In the genomic region with DNA sequence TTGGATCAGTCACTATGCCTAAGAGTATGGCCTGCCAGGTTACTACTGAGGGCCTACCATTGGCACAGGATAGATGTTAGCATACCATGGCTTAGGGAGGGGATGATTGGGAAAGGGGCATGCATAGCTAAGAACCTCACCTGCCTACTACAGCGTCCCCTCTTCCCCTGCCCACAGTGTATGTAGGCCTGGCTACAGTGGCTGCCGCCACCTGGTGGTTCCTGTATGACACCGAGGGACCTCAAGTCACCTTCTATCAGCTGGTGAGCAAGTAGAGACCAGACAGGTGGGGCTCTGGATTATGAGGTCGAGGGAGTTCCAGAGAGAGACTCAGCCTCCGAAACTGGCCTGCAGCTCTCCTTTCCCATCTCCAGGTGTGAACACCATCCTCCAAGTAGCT, we compare ENCODE assay signal across 13 mouse cellular contexts. TPM values are rescaled to one million over a fixed set of nuclear protein-coding genes. Genes with fewer than 3 reads are reported as not detected.
A peak's percentile ranks its signal among the peaks of the same experiment; 100 is the strongest.
DNase-seq lines count a peak whose midpoint lies in the region; ATAC-seq and TF ChIP-seq lines count a peak whose summit lies in the region.
"Had no signal": no experiment of that assay in that cellular context is flagged by ENCODE, and none has a peak within 500 bp of the region (broad histone marks: within the 10 kb centered on the region; RNA-seq: fewer than 3 reads in every experiment).

No protein-coding gene starts in this region.

- 42% methylated on average over 5 of the region's 5 CpGs for WGBS in intestine, postnatal 0 days
- 54% methylated on average over 5 of the region's 5 CpGs for WGBS in intestine, embryonic 16.5 days
- WGBS in spleen, adult 2 months = 82% methylated on average over 5 of the region's 5 CpGs

- H3K27ac ChIP-seq in intestine, postnatal 0 days (ENCODE audit: low read depth, low read length) = no peak overlapping the region
- H3K27ac ChIP-seq in intestine, embryonic 16.5 days (ENCODE audit: low read length) = no peak overlapping the region
- H3K27ac ChIP-seq in spleen, adult 2 months (ENCODE audit: insufficient read depth, low read length) = no peak overlapping the region
- H3K27ac ChIP-seq in embryonic fibroblast, embryonic 13.5 days (ENCODE audit: insufficient read depth, low read length) = no peak overlapping the region
- H3K27ac ChIP-seq: embryonic facial prominence, embryonic 13.5 days; lung, embryonic 15.5 days; neural tube, embryonic 12.5 days had no signal

- TF ChIP-seq CTCF in intestine, postnatal 0 days (IDR thresholded peaks at IDR 0.05; ENCODE audit: low read depth) = peak; percentile 78
- TF ChIP-seq CTCF in spleen, adult 2 months (IDR thresholded peaks at IDR 0.05; ENCODE audit: extremely low read depth, insufficient read depth, insufficient read length, insufficient replicate concordance) = peak; percentile 48; the same call in 1 of the 2 replicates
- peak; percentile 39; the same call in 1 of the 2 replicates for TF ChIP-seq CTCF in embryonic fibroblast, embryonic 13.5 days (IDR thresholded peaks at IDR 0.05; ENCODE audit: borderline replicate concordance, insufficient read depth, low read length)

- H3K9ac ChIP-seq in intestine, postnatal 0 days (ENCODE audit: low read depth, low read length) = no peak overlapping the region
- H3K9ac ChIP-seq in intestine, embryonic 16.5 days (ENCODE audit: low read depth, low read length) = no peak overlapping the region
- H3K9ac ChIP-seq: embryonic facial prominence, embryonic 13.5 days; lung, embryonic 15.5 days; neural tube, embryonic 12.5 days had no signal

- H3K36me3 ChIP-seq in intestine, postnatal 0 days (ENCODE audit: control insufficient read depth, insufficient read depth) = no peaks in the 10 kb centered on the region
- H3K36me3 ChIP-seq in intestine, embryonic 16.5 days (ENCODE audit: control insufficient read depth, insufficient read depth, low read length) = no peaks in the 10 kb centered on the region
- peaks cover 43% of the 10 kb centered on the region for H3K36me3 ChIP-seq in spleen, adult 2 months (ENCODE audit: control insufficient read depth, insufficient read depth, low read length)
- H3K36me3 ChIP-seq: embryonic facial prominence, embryonic 13.5 days; lung, embryonic 15.5 days; neural tube, embryonic 12.5 days had no signal

- peak in 1 of 2 experiments; percentile 31 for DNase-seq in spleen, adult 2 months (ENCODE audit: low read depth in 1 of 2, low spot score in 2 of 2)
- no peak for DNase-seq in spleen, adult 12 weeks (ENCODE audit: low spot score)
- peak; percentile 42 to 52 for DNase-seq in thymus, postnatal 36 days
- DNase-seq in frontal cortex, adult 2 months (ENCODE audit: extremely low spot score in 1 of 2, low spot score in 1 of 2) = no peak
- DNase-seq: layer of hippocampus, adult 9-11 months; right cerebral cortex, postnatal 14 days had no signal

- TF ChIP-seq POLR2A in spleen, adult 2 months (IDR thresholded peaks at IDR 0.05; ENCODE audit: low read depth, low read length) = no peak
- no peak for TF ChIP-seq POLR2A in embryonic fibroblast, embryonic 13.5 days (IDR thresholded peaks at IDR 0.05; ENCODE audit: low read depth, low read length)

- no peak overlapping the region for H3K4me3 ChIP-seq in intestine, postnatal 0 days (ENCODE audit: low read depth, low read length)
- no peak overlapping the region for H3K4me3 ChIP-seq in intestine, embryonic 16.5 days (ENCODE audit: low read length)
- no peak overlapping the region for H3K4me3 ChIP-seq in spleen, adult 2 months (ENCODE audit: extremely low read depth, insufficient read depth, insufficient read length)
- no peak overlapping the region for H3K4me3 ChIP-seq in embryonic fibroblast, embryonic 13.5 days (ENCODE audit: insufficient read depth, low read length)
- H3K4me3 ChIP-seq: embryonic facial prominence, embryonic 13.5 days; lung, embryonic 15.5 days; neural tube, embryonic 12.5 days had no signal

- H3K4me1 ChIP-seq in intestine, postnatal 0 days (replicated peaks; ENCODE audit: control insufficient read depth, insufficient read depth, low read length) = no peaks in the 10 kb centered on the region
- peaks cover 10% of the 10 kb centered on the region for H3K4me1 ChIP-seq in intestine, embryonic 16.5 days (ENCODE audit: control insufficient read depth, insufficient read depth, low read length)
- H3K4me1 ChIP-seq in spleen, adult 2 months (ENCODE audit: control insufficient read depth, insufficient read depth, insufficient read length) = no peaks in the 10 kb centered on the region; the same call in 1 of the 2 replicates
- no peaks in the 10 kb centered on the region for H3K4me1 ChIP-seq in embryonic fibroblast, embryonic 13.5 days (ENCODE audit: control insufficient read depth, insufficient read depth, low read length)
- H3K4me1 ChIP-seq: embryonic facial prominence, embryonic 13.5 days; lung, embryonic 15.5 days; neural tube, embryonic 12.5 days had no signal

- no peak for ATAC-seq in intestine, postnatal 0 days
- ATAC-seq in intestine, embryonic 16.5 days = no peak
- no peak for ATAC-seq in monocyte, adult 5-6 weeks (replicated peaks; ENCODE audit: insufficient number of reproducible peaks, low FRiP score, low TSS enrichment, poor library complexity, severe bottlenecking)

- no peaks in the 10 kb centered on the region for H3K9me3 ChIP-seq in intestine, postnatal 0 days (ENCODE audit: control insufficient read depth)
- H3K9me3 ChIP-seq in intestine, embryonic 16.5 days (ENCODE audit: control insufficient read depth, low read length) = no peaks in the 10 kb centered on the region
- H3K9me3 ChIP-seq: embryonic facial prominence, embryonic 13.5 days; lung, embryonic 15.5 days; neural tube, embryonic 12.5 days had no signal

- no peaks in the 10 kb centered on the region for H3K27me3 ChIP-seq in intestine, postnatal 0 days (replicated peaks; ENCODE audit: control insufficient read depth, insufficient read depth, low read length)
- H3K27me3 ChIP-seq in intestine, embryonic 16.5 days (replicated peaks; ENCODE audit: control insufficient read depth, insufficient read depth, low read length) = no peaks in the 10 kb centered on the region
- H3K27me3 ChIP-seq in spleen, adult 2 months (ENCODE audit: control insufficient read depth, insufficient read depth, low read length) = no peaks in the 10 kb centered on the region
- H3K27me3 ChIP-seq: lung, embryonic 15.5 days; neural tube, embryonic 12.5 days had no signal

- no peak overlapping the region for H3K4me2 ChIP-seq in intestine, postnatal 0 days (replicated peaks; ENCODE audit: low read depth)
- H3K4me2 ChIP-seq in intestine, embryonic 16.5 days (ENCODE audit: low read depth, low read length) = no peak overlapping the region
- H3K4me2 ChIP-seq: embryonic facial prominence, embryonic 13.5 days; lung, embryonic 15.5 days; neural tube, embryonic 12.5 days had no signal

RNA-seq across cellular contexts. Expression of a gene that starts 15.6 kb away (rescaled TPM):
- 3.4 and 4.1 TPM in 2 replicates for polyA plus RNA-seq in intestine, postnatal 0 days (2015; fragmentation: Nextera tagmentation; extraction: Ambion mirVana)
- 15.7 and 16.5 TPM in 2 replicates for polyA plus RNA-seq in intestine, embryonic 16.5 days (2015; fragmentation: Nextera tagmentation; extraction: Ambion mirVana)
- polyA plus RNA-seq in spleen, adult 2 months (2012; rRNA removed) = 14.3 and 16.3 TPM in 2 replicates
- not detected in 2 replicates for polyA plus RNA-seq in embryonic fibroblast, embryonic 13.5 days (2011; ENCODE audit: insufficient read length, low read depth, missing spikeins)
- 6.3 to 18.7 TPM (median 15.6 TPM) in 3 replicates for total RNA-seq in monocyte, adult 5-6 weeks (2017)
- polyA plus RNA-seq in frontal cortex, adult 2 months (2012; rRNA removed) = 0.53 and 0.54 TPM in 2 replicates

RNA-seq across cellular contexts. Expression of a gene that starts 22.3 kb away (rescaled TPM):
- 16.2 and 16.7 TPM in 2 replicates for polyA plus RNA-seq in intestine, postnatal 0 days (2015; fragmentation: Nextera tagmentation; extraction: Ambion mirVana)
- 28.1 and 28.8 TPM in 2 replicates for polyA plus RNA-seq in intestine, embryonic 16.5 days (2015; fragmentation: Nextera tagmentation; extraction: Ambion mirVana)
- 293 and 323 TPM in 2 replicates for polyA plus RNA-seq in spleen, adult 2 months (2012; rRNA removed)
- 0.30 TPM in 1 of 2 replicates, not detected in the other for polyA plus RNA-seq in embryonic fibroblast, embryonic 13.5 days (2011; ENCODE audit: insufficient read length, low read depth, missing spikeins)
- 107 to 245 TPM (median 115 TPM) in 3 replicates for total RNA-seq in monocyte, adult 5-6 weeks (2017)
- 4.9 and 5.9 TPM in 2 replicates for polyA plus RNA-seq in frontal cortex, adult 2 months (2012; rRNA removed)

RNA-seq across cellular contexts. Expression of a gene that starts 35.5 kb away (rescaled TPM):
- 3.2 and 3.5 TPM in 2 replicates for polyA plus RNA-seq in intestine, postnatal 0 days (2015; fragmentation: Nextera tagmentation; extraction: Ambion mirVana)
- 8.1 and 8.9 TPM in 2 replicates for polyA plus RNA-seq in intestine, embryonic 16.5 days (2015; fragmentation: Nextera tagmentation; extraction: Ambion mirVana)
- 2.2 and 2.4 TPM in 2 replicates for polyA plus RNA-seq in spleen, adult 2 months (2012; rRNA removed)
- 4.2 and 6.7 TPM in 2 replicates for polyA plus RNA-seq in embryonic fibroblast, embryonic 13.5 days (2011; ENCODE audit: insufficient read length, low read depth, missing spikeins)
- 2.6 to 4.0 TPM (median 3.0 TPM) in 3 replicates for total RNA-seq in monocyte, adult 5-6 weeks (2017)
- polyA plus RNA-seq in frontal cortex, adult 2 months (2012; rRNA removed) = 65.4 and 65.7 TPM in 2 replicates

Comparison
In these comparisons a context has a peak if more than half of its experiments do, and no peak if none do; other contexts are left out.
1. DNase-seq: peak in thymus, postnatal 36 days (2 of 2); none in spleen, adult 12 weeks (single experiment) and frontal cortex, adult 2 months (0 of 2).
2. Peak in every context shown above with its lines, with median percentiles within 50 percentile points of each other: CTCF ChIP-seq.